Mouse (Mus musculus) neural tube, embryonic 13.5 days (tissue): Measurements from ENCODE around the gene Adam30. TPM values are rescaled to one million over a fixed set of nuclear protein-coding genes. Genes with fewer than 3 reads are reported as not detected.
"Not testable (repeated sequence)": the region's sequence is repeated elsewhere in the genome, so short reads cannot be mapped to it uniquely, and the experiment has no call there.

Experiments
- ATAC-seq: fragments of 200-750 bp; cut with Nextera tagmentation; 2 replicates; pipeline ENCODE4 v1.8.0; 2017; ENCODE audit warnings: low read depth, mild to moderate bottlenecking, moderate TSS enrichment, moderate library complexity
- H3K27ac ChIP-seq: fragments of 300-500 bp; sonication (generic); replicated peaks from 2 replicates; pipeline ENCODE4 v1.5.1; 2015; ENCODE audit warnings: moderate library complexity, mild to moderate bottlenecking, inconsistent platforms
- H3K27me3 ChIP-seq: fragments of 300-500 bp; sonication (generic); 2 replicates; pipeline ENCODE4 v1.6.1; 2015; ENCODE audit warnings: mild to moderate bottlenecking, inconsistent platforms
- H3K36me3 ChIP-seq: fragments of 300-500 bp; sonication (generic); 2 replicates; pipeline ENCODE4 v1.6.1; 2015; ENCODE audit warnings: mild to moderate bottlenecking, inconsistent platforms
- H3K4me1 ChIP-seq: fragments of 300-500 bp; sonication (generic); replicated peaks from 2 replicates; pipeline ENCODE4 v1.6.1; 2015; ENCODE audit warnings: inconsistent platforms
- H3K4me2 ChIP-seq: fragments of 300-500 bp; sonication (generic); 2 replicates; pipeline ENCODE4 v1.6.1; 2015; ENCODE audit warnings: inconsistent platforms, mild to moderate bottlenecking, moderate library complexity
- H3K4me3 ChIP-seq: fragments of 300-500 bp; sonication (generic); 2 replicates; pipeline ENCODE4 v1.5.1; 2015; ENCODE audit warnings: mild to moderate bottlenecking, inconsistent platforms
- H3K9ac ChIP-seq: fragments of 300-500 bp; sonication (generic); 2 replicates; pipeline ENCODE4 v1.6.1; 2015; ENCODE audit warnings: moderate library complexity, mild to moderate bottlenecking, inconsistent platforms
- H3K9me3 ChIP-seq: fragments of 300-500 bp; sonication (generic); 2 replicates; pipeline ENCODE4 v1.6.1; 2016; ENCODE audit warnings: inconsistent platforms
- WGBS: fragments of 180-500 bp; shearing (Covaris S2); methylation state at CpG from one replicate; pipeline ENCODE4 v1.1.7; 2015; 5-methylcytosine and 5-hydroxymethylcytosine counted together
- polyA plus RNA-seq: library from polyadenylated mRNA; unstranded; fragments of >200 nt; fragmentation: Nextera tagmentation; extraction: Ambion mirVana; gene quantifications from 2 replicates; pipeline ENCODE4 v1.2.1, GENCODE M21; 2015

The Adam30 gene
- polyA plus RNA-seq: not detected in 2 replicates

- H3K4me3 ChIP-seq: no peak within 1 kb of the TSS
- no peak within 1 kb of the TSS for H3K4me2 ChIP-seq
- H3K9ac ChIP-seq: no peak within 1 kb of the TSS
- H3K27me3 ChIP-seq: no peaks in the 10 kb centered on the region
- no peaks in the 10 kb centered on the region for H3K9me3 ChIP-seq
- H3K27ac ChIP-seq: no peak within 1 kb of the TSS
- ATAC-seq: no peak
- H3K4me1 ChIP-seq: no peaks in the 10 kb centered on the region
- no peaks in the 10 kb centered on the region for H3K36me3 ChIP-seq
- 87% methylated on average over 17 of the region's 17 CpGs for WGBS
Observed at GRCm38 (mm10) chr3:98160330-98160729, at the start of gene Adam30. Gene Adam30, plus strand, starts transcription at chr3:98160630.

DNA sequence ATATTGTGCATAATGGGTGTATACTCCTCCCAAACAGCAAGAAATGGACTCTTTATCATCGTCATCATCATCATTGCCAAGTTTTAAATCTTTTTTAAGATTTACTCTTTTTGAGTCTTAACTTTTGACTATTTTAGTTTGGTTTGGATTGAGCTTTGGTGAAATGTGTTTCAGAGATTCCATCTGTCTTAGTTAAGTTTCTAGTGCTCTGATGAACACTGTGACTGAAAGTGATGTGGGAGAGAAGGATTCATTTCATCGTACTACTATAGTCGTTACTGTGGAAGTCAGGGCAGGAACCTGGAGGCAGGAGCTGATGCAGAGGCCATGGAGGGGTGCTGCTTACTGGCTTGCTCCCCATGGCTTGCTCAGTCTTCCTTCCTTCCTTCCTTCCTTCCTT, 42.2 kb upstream of the Adam30 start:
- Histone ChIP-seq H3K9me3 (no peaks in the 10 kb centered on the region), H3K4me2 (no peak overlapping the region), H3K27ac (no peak overlapping the region), H3K36me3 (peaks cover 48% of the 10 kb centered on the region), H3K4me3 (no peak overlapping the region), H3K9ac (no peak overlapping the region), H3K4me1 (0 out of 2 replicates have a peak, but pooled peaks cover 3% of the 10 kb centered on the region), H3K27me3 (no peaks in the 10 kb centered on the region)
- WGBS: 95% methylated on average over 3 of the region's 3 CpGs
- no peak for ATAC-seq

GRCm38 (mm10) chr3:98119338-98119737, 41.1 kb upstream of the Adam30 start:
- peaks cover 49% of the 10 kb centered on the region for H3K36me3 ChIP-seq
- WGBS: 78% methylated on average over 6 of the region's 6 CpGs
- H3K4me1 ChIP-seq: 0 out of 2 replicates have a peak, but pooled peaks cover 3% of the 10 kb centered on the region
- H3K27ac ChIP-seq: no peak overlapping the region
- no peaks in the 10 kb centered on the region for H3K27me3 ChIP-seq
- no peak overlapping the region for H3K4me3 ChIP-seq
- H3K9me3 ChIP-seq: no peaks in the 10 kb centered on the region
- H3K4me2 ChIP-seq: no peak overlapping the region
- H3K9ac ChIP-seq: no peak overlapping the region
- ATAC-seq: no peak

- Histone ChIP-seq H3K27ac (no peak overlapping the region), H3K4me2 (no peak overlapping the region), H3K9ac (no peak overlapping the region), H3K4me3 (no peak overlapping the region), H3K27me3 (no peaks in the 10 kb centered on the region), H3K9me3 (no peaks in the 10 kb centered on the region), H3K36me3 (peaks cover 51% of the 10 kb centered on the region), H3K4me1 (0 out of 2 replicates have a peak, but pooled peaks cover 3% of the 10 kb centered on the region)
- WGBS: 19% methylated on average over 6 of the region's 6 CpGs
- no peak for ATAC-seq
Observed at GRCm38 (mm10) chr3:98120884-98121283, 39.5 kb upstream of the Adam30 start.

DNA sequence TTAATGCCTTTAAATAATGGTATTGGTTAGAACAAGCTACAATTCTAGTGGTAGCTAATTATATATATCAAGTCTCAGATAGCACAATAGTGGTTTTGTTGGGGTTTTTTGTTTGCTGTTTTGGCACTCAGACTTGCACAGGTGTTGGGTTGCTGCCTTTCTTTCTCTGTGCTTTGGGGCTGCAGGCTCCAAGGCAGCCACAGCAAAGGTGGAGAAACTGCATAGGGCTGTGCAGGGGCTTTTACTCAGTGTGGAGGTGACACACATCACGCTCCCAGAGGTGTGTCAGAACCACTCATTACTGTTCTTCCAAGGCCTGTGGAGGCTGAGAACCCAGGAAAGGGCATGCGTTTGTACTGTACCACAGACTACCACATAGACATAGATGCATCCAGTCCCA, 32.7 kb upstream of the Adam30 start:
- Histone ChIP-seq H3K27ac (no peak overlapping the region), H3K36me3 (peaks cover 39% of the 10 kb centered on the region), H3K4me3 (no peak overlapping the region), H3K9ac (no peak overlapping the region), H3K27me3 (no peaks in the 10 kb centered on the region), H3K9me3 (no peaks in the 10 kb centered on the region), H3K4me1 (no peaks in the 10 kb centered on the region), H3K4me2 (no peak overlapping the region)
- 100% methylated on average over 2 of the region's 2 CpGs for WGBS
- no peak for ATAC-seq

GRCm38 (mm10) chr3:98128716-98129115, 31.7 kb upstream of the Adam30 start:
- Histone ChIP-seq H3K36me3 (peaks cover 32% of the 10 kb centered on the region), H3K4me3 (no peak overlapping the region), H3K4me1 (no peaks in the 10 kb centered on the region), H3K27ac (no peak overlapping the region), H3K9me3 (no peaks in the 10 kb centered on the region), H3K9ac (no peak overlapping the region), H3K27me3 (no peaks in the 10 kb centered on the region), H3K4me2 (no peak overlapping the region)
- no peak for ATAC-seq
- WGBS: 89% methylated on average over 5 of the region's 5 CpGs

DNA sequence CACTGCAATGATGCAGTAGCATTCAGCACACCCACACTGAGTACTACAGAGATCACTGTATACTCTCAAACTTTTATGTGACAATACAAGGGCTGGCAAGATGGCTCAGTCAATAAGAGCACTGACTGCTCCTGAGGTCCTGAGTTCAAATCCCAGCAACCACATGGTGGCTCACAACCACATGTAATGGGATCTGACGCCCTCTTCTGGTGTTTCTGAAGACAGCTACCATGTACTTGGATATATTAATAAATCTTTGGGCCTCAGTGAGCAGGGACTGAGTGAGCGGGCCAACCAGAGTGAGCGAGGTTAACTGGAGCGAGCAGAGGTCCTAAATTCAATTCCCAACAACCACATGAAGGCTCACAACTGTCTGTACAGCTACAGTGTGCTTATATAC, 28.3 kb upstream of the Adam30 start:
- ATAC-seq, H3K4me3 ChIP-seq, H3K4me1 ChIP-seq, H3K27me3 ChIP-seq, H3K9ac ChIP-seq, H3K4me2 ChIP-seq, H3K27ac ChIP-seq, H3K9me3 ChIP-seq: not testable (repeated sequence)
- 91% methylated on average over 4 of the region's 4 CpGs for WGBS
- peaks cover 44% of the 10 kb centered on the region for H3K36me3 ChIP-seq

DNA sequence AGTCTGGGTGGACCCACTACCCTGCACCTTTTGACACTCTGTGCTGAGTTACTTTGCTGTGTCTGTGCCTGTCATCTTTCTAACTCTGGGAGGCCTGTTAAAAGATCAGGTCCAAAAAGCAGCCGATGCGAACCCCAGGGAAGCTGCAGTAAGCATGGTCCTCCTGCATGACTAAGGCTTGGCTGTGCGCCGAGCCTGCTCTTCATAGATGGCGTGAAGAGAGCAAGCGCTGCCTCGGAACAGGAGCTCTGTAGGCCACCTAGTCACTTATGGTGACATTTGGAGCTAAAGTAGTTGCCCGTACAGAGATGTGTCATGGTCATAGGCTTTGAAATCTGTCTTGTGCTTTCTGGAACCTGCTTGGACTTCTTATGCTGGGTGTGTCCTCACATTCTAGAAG, 27.8 kb upstream of the Adam30 start:
- peaks cover 49% of the 10 kb centered on the region for H3K36me3 ChIP-seq
- no peak overlapping the region for H3K4me3 ChIP-seq
- H3K4me1 ChIP-seq: no peaks in the 10 kb centered on the region
- ATAC-seq: no peak
- H3K4me2 ChIP-seq: no peak overlapping the region
- H3K9ac ChIP-seq: no peak overlapping the region
- no peak overlapping the region for H3K27ac ChIP-seq
- 92% methylated on average over 8 of the region's 8 CpGs for WGBS
- H3K27me3 ChIP-seq: no peaks in the 10 kb centered on the region
- no peaks in the 10 kb centered on the region for H3K9me3 ChIP-seq

DNA sequence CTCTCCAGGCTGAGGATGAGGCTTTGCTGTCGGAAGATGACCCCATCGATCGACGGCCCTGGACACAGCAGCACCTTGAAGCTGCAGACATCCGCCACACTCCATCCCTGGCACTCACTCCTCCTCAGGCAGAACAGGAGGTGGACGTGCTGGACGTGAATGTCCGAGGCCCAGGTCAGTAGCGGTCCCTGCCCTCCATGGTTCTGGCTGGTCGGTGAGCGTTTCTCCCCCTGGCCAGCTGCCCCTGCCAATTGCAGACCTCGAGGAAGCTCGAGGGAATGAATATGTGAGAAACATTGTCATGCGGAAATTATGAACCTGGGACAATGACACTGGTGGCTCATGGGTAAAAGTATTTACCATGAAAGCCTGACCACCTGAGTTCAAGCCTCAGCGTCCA, 19.0 kb upstream of the Adam30 start:
- H3K4me3 ChIP-seq: no peak overlapping the region
- no peak overlapping the region for H3K4me2 ChIP-seq
- no peaks in the 10 kb centered on the region for H3K4me1 ChIP-seq
- WGBS: 96% methylated on average over 15 of the region's 15 CpGs
- ATAC-seq: no peak
- no peak overlapping the region for H3K9ac ChIP-seq
- H3K9me3 ChIP-seq: no peaks in the 10 kb centered on the region
- H3K27me3 ChIP-seq: no peaks in the 10 kb centered on the region
- H3K36me3 ChIP-seq: peaks cover 90% of the 10 kb centered on the region
- H3K27ac ChIP-seq: no peak overlapping the region

DNA sequence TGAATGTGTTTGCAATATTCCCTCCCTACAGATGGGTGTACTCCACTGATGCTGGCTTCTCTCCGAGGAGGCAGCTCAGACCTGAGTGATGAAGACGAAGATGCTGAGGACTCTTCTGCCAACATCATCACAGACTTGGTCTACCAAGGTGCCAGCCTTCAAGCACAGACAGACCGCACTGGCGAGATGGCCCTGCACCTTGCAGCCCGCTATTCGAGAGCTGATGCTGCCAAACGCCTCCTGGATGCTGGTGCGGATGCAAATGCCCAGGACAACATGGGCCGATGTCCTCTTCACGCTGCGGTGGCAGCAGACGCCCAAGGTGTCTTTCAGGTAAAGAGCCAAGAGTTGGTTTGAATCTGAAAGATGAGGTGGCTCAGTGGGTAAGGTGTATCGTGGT, 17.6 kb upstream of the Adam30 start:
- H3K27ac ChIP-seq: no peak overlapping the region
- no peaks in the 10 kb centered on the region for H3K27me3 ChIP-seq
- no peak overlapping the region for H3K4me2 ChIP-seq
- H3K4me3 ChIP-seq: no peak overlapping the region
- no peaks in the 10 kb centered on the region for H3K9me3 ChIP-seq
- no peaks in the 10 kb centered on the region for H3K4me1 ChIP-seq
- WGBS: 95% methylated on average over 13 of the region's 13 CpGs
- ATAC-seq: no peak
- H3K36me3 ChIP-seq: peaks cover 90% of the 10 kb centered on the region
- H3K9ac ChIP-seq: no peak overlapping the region

GRCm38 (mm10) chr3:98145204-98145603, 15.2 kb upstream of the Adam30 start:
- Histone ChIP-seq H3K36me3 (peaks cover 81% of the 10 kb centered on the region), H3K4me2 (no peak overlapping the region), H3K9me3 (no peaks in the 10 kb centered on the region), H3K4me1 (no peaks in the 10 kb centered on the region), H3K4me3 (no peak overlapping the region), H3K9ac (no peak overlapping the region), H3K27me3 (no peaks in the 10 kb centered on the region), H3K27ac (no peak overlapping the region)
- no peak for ATAC-seq
- WGBS: 86% methylated on average over 10 of the region's 10 CpGs

DNA sequence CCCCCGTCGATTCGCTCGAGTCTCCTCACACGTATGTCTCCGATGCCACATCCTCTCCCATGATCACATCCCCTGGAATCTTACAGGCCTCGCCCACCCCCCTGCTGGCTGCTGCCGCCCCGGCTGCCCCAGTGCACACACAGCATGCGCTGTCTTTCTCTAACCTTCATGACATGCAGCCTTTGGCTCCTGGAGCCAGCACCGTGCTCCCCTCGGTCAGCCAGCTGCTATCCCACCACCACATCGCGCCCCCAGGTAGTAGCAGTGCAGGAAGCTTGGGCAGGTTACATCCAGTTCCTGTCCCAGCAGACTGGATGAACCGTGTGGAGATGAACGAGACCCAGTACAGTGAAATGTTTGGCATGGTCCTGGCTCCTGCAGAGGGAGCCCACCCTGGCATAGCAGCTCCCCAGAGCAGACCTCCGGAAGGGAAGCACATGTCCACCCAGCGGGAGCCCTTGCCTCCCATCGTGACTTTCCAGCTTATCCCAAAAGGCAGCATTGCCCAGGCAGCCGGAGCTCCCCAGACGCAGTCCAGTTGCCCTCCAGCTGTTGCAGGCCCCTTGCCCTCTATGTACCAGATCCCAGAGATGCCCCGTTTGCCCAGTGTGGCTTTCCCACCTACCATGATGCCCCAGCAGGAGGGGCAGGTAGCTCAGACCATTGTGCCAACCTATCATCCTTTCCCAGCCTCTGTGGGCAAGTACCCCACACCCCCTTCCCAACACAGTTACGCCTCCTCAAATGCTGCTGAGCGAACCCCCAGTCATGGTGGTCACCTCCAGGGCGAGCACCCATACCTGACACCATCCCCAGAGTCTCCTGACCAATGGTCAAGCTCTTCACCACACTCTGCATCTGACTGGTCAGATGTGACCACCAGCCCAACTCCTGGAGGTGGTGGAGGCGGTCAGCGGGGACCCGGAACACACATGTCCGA, 13.7 kb upstream of the Adam30 start:
- H3K4me2 ChIP-seq: no peak overlapping the region
- no peak overlapping the region for H3K9ac ChIP-seq
- H3K36me3 ChIP-seq: peaks cover 70% of the 10 kb centered on the region
- no peak overlapping the region for H3K27ac ChIP-seq
- 95% methylated on average over 29 of the region's 29 CpGs for WGBS
- no peaks in the 10 kb centered on the region for H3K4me1 ChIP-seq
- no peak for ATAC-seq
- H3K9me3 ChIP-seq: no peaks in the 10 kb centered on the region
- no peaks in the 10 kb centered on the region for H3K27me3 ChIP-seq
- no peak overlapping the region for H3K4me3 ChIP-seq

GRCm38 (mm10) chr3:98147706-98148105, 12.7 kb upstream of the Adam30 start:
- Histone ChIP-seq H3K4me1 (no peaks in the 10 kb centered on the region), H3K27me3 (no peaks in the 10 kb centered on the region), H3K4me3 (no peak overlapping the region), H3K9ac (no peak overlapping the region), H3K9me3 (no peaks in the 10 kb centered on the region), H3K4me2 (no peak overlapping the region), H3K36me3 (peaks cover 61% of the 10 kb centered on the region), H3K27ac (no peak overlapping the region)
- WGBS: 94% methylated on average over 14 of the region's 14 CpGs
- ATAC-seq: no peak
